Mouse (Mus musculus) lung, embryonic 15.5 days (tissue): ENCODE results near the gene Comt. TPM values are rescaled to one million over a fixed set of nuclear protein-coding genes. Genes with fewer than 3 reads are reported as not detected.

Source experiments
- ATAC-seq: fragments of 200-750 bp; cut with Nextera tagmentation; 2 replicates; pipeline ENCODE4 v1.8.0; 2017; ENCODE audit warnings: moderate number of reproducible peaks, borderline replicate concordance; ENCODE audit not compliant: low FRiP score, low TSS enrichment; ENCODE audit errors: extremely low read depth
- H3K27ac ChIP-seq: fragments of 300-500 bp; sonication (generic); 2 replicates; pipeline ENCODE4 v1.5.1; 2015; ENCODE audit warnings: moderate library complexity, mild to moderate bottlenecking, inconsistent platforms
- H3K27me3 ChIP-seq: fragments of 300-500 bp; sonication (generic); 2 replicates; pipeline ENCODE4 v1.6.1; 2015; ENCODE audit warnings: inconsistent platforms
- H3K36me3 ChIP-seq: fragments of 300-500 bp; sonication (generic); 2 replicates; pipeline ENCODE4 v1.6.1; 2015; ENCODE audit warnings: inconsistent platforms
- H3K4me1 ChIP-seq: fragments of 300-500 bp; sonication (generic); 2 replicates; pipeline ENCODE4 v1.6.1; 2015; ENCODE audit warnings: inconsistent platforms
- H3K4me2 ChIP-seq: fragments of 300-500 bp; sonication (generic); 2 replicates; pipeline ENCODE4 v1.6.1; 2015; ENCODE audit warnings: inconsistent platforms, mild to moderate bottlenecking, moderate library complexity
- H3K4me3 ChIP-seq: fragments of 300-500 bp; sonication (generic); 2 replicates; pipeline ENCODE4 v1.5.1; 2015; ENCODE audit warnings: mild to moderate bottlenecking, inconsistent platforms
- H3K9ac ChIP-seq: fragments of 300-500 bp; sonication (generic); 2 replicates; pipeline ENCODE4 v1.6.1; 2015; ENCODE audit warnings: inconsistent platforms
- H3K9me3 ChIP-seq: fragments of 300-500 bp; sonication (generic); 2 replicates; pipeline ENCODE4 v1.6.1; 2016; ENCODE audit warnings: inconsistent platforms
- WGBS: fragments of 180-500 bp; shearing (Covaris S2); methylation state at CpG from one replicate; pipeline ENCODE4 v1.1.7; 2015; 5-methylcytosine and 5-hydroxymethylcytosine counted together
- polyA plus RNA-seq: library from polyadenylated mRNA; unstranded; fragments of >200 nt; fragmentation: Nextera tagmentation; extraction: Ambion mirVana; gene quantifications from 2 replicates; pipeline ENCODE4 v1.2.1, GENCODE M21; 2015

The Comt gene
- polyA plus RNA-seq, 1 experiment from 2014 or later: 122 TPM

GRCm38 (mm10) chr16:18430641-18431212 lies 4.1 kb upstream of the Comt start:
- 71% methylated on average over 8 of the region's 8 CpGs for WGBS
- H3K27me3 ChIP-seq: no peaks in the 10 kb centered on the region
- H3K4me1 ChIP-seq: peaks cover 12% of the 10 kb centered on the region
- ATAC-seq: no peak
- H3K27ac ChIP-seq: no peak overlapping the region
- no peak overlapping the region for H3K9ac ChIP-seq
- no peaks in the 10 kb centered on the region for H3K9me3 ChIP-seq
- H3K4me2 ChIP-seq: no peak overlapping the region
- H3K4me3 ChIP-seq: no peak overlapping the region
- H3K36me3 ChIP-seq: 0 out of 2 replicates have a peak, but pooled peaks cover 3% of the 10 kb centered on the region

GRCm38 (mm10) chr16:18429641-18430040 lies 3.0 kb upstream of the Comt start:
- H3K27ac ChIP-seq: no peak overlapping the region
- H3K4me1 ChIP-seq: peaks cover 21% of the 10 kb centered on the region
- WGBS: 86% methylated on average over 8 of the region's 8 CpGs
- H3K4me2 ChIP-seq: no peak overlapping the region
- H3K36me3 ChIP-seq: no peaks in the 10 kb centered on the region
- H3K9ac ChIP-seq: no peak overlapping the region
- H3K9me3 ChIP-seq: no peaks in the 10 kb centered on the region
- no peak for ATAC-seq
- no peaks in the 10 kb centered on the region for H3K27me3 ChIP-seq
- no peak overlapping the region for H3K4me3 ChIP-seq

GRCm38 (mm10) chr16:18428516-18429042 lies 1.9 kb upstream of the Comt start:
- WGBS: 82% methylated on average over 7 of the region's 7 CpGs
- Histone ChIP-seq H3K9me3 (no peaks in the 10 kb centered on the region), H3K4me3 (no peak overlapping the region)

GRCm38 (mm10) chr16:18428011-18428515 lies 1.4 kb upstream of the Comt start:
- H3K27me3 ChIP-seq: no peaks in the 10 kb centered on the region
- no peaks in the 10 kb centered on the region for H3K9me3 ChIP-seq
- H3K4me3 ChIP-seq: no peak overlapping the region
- H3K9ac ChIP-seq: no peak overlapping the region
- ATAC-seq: no peak
- H3K4me1 ChIP-seq: peaks cover 34% of the 10 kb centered on the region
- no peak overlapping the region for H3K4me2 ChIP-seq
- no peak overlapping the region for H3K27ac ChIP-seq
- 0 out of 2 replicates have a peak, but pooled peaks cover 1% of the 10 kb centered on the region for H3K36me3 ChIP-seq
- WGBS: 75% methylated on average over 5 of the region's 5 CpGs

More at GRCm38 (mm10) chr16:18428516-18429042, 1.9 kb upstream of the Comt start:
- Histone ChIP-seq H3K4me2 (no peak overlapping the region), H3K27ac (no peak overlapping the region), H3K27me3 (no peaks in the 10 kb centered on the region), H3K9ac (no peak overlapping the region), H3K36me3 (no peaks in the 10 kb centered on the region), H3K4me1 (peaks cover 31% of the 10 kb centered on the region)
- no peak for ATAC-seq

- peak; percentile 84 for ATAC-seq
- peak within 1 kb of the TSS; percentile 75 for H3K4me2 ChIP-seq
- under 1% methylated on average over 52 of the region's 52 CpGs for WGBS
Measured at GRCm38 (mm10) chr16:18426215-18426791, 349 bp downstream of the Comt start, which contains the start of gene Txnrd2. Txnrd2 (plus strand) TSS chr16:18426384.

GRCm38 (mm10) chr16:18425475-18426214 lies 1.0 kb downstream of the Comt start:
- WGBS: 12% methylated on average over 10 of the region's 10 CpGs
- H3K27ac ChIP-seq: peak overlapping the region; percentile 84
- peak; percentile 21 for ATAC-seq

More at GRCm38 (mm10) chr16:18426215-18426791, 349 bp downstream of the Comt start, which contains the start of gene Txnrd2:
- no peaks in the 10 kb centered on the region for H3K27me3 ChIP-seq
- H3K9me3 ChIP-seq: no peaks in the 10 kb centered on the region
- peak within 1 kb of the TSS; percentile 87 for H3K4me3 ChIP-seq
- peaks cover 34% of the 10 kb centered on the region for H3K4me1 ChIP-seq
- H3K27ac ChIP-seq: peak within 1 kb of the TSS; percentile 84
- H3K9ac ChIP-seq: peak within 1 kb of the TSS; percentile 87
- 0 out of 2 replicates have a peak, but pooled peaks cover 11% of the 10 kb centered on the region for H3K36me3 ChIP-seq

GRCm38 (mm10) chr16:18424364-18425045 lies 2.1 kb downstream of the Comt start:
- H3K27ac ChIP-seq: peak overlapping the region; percentile 20; the same call in 1 of the 2 replicates

More at GRCm38 (mm10) chr16:18425475-18426214, 1.0 kb downstream of the Comt start:
- Histone ChIP-seq H3K4me2 (peak overlapping the region; percentile 75), H3K36me3 (peaks cover 13% of the 10 kb centered on the region; the same call in 1 of the 2 replicates), H3K27me3 (no peaks in the 10 kb centered on the region), H3K9ac (peak overlapping the region; percentile 87), H3K4me3 (peak overlapping the region; percentile 87), H3K9me3 (no peaks in the 10 kb centered on the region), H3K4me1 (peaks cover 36% of the 10 kb centered on the region)

GRCm38 (mm10) chr16:18423915-18424265 lies 2.8 kb downstream of the Comt start:
- Histone ChIP-seq H3K4me3 (no peak overlapping the region), H3K4me2 (peak overlapping the region; percentile 75; the same call in 1 of the 2 replicates), H3K9ac (no peak overlapping the region), H3K36me3 (peaks cover 14% of the 10 kb centered on the region; the same call in 1 of the 2 replicates), H3K27me3 (no peaks in the 10 kb centered on the region), H3K27ac (peak overlapping the region; percentile 68), H3K9me3 (no peaks in the 10 kb centered on the region), H3K4me1 (peaks cover 38% of the 10 kb centered on the region)
- no peak for ATAC-seq
- 70% methylated on average over 5 of the region's 5 CpGs for WGBS

More at GRCm38 (mm10) chr16:18424364-18425045, 2.1 kb downstream of the Comt start:
- Histone ChIP-seq H3K4me2 (peak overlapping the region; percentile 75), H3K4me3 (no peak overlapping the region), H3K9ac (peak overlapping the region; percentile 17; the same call in 1 of the 2 replicates), H3K4me1 (peaks cover 38% of the 10 kb centered on the region), H3K27me3 (no peaks in the 10 kb centered on the region), H3K9me3 (no peaks in the 10 kb centered on the region), H3K36me3 (peaks cover 14% of the 10 kb centered on the region; the same call in 1 of the 2 replicates)
- no peak for ATAC-seq
- 69% methylated on average over 11 of the region's 11 CpGs for WGBS

GRCm38 (mm10) chr16:18423203-18423914 lies 3.3 kb downstream of the Comt start:
- no peak overlapping the region for H3K4me3 ChIP-seq
- 65% methylated on average over 7 of the region's 7 CpGs for WGBS
- no peaks in the 10 kb centered on the region for H3K9me3 ChIP-seq
- peaks cover 38% of the 10 kb centered on the region for H3K4me1 ChIP-seq
- ATAC-seq: peak; percentile 20; the same call in 1 of the 2 replicates
- peak overlapping the region; percentile 75; the same call in 1 of the 2 replicates for H3K4me2 ChIP-seq
- no peak overlapping the region for H3K9ac ChIP-seq
- H3K27ac ChIP-seq: peak overlapping the region; percentile 68
- no peaks in the 10 kb centered on the region for H3K27me3 ChIP-seq
- H3K36me3 ChIP-seq: peaks cover 14% of the 10 kb centered on the region; the same call in 1 of the 2 replicates

- H3K9ac ChIP-seq: no peak overlapping the region
- WGBS: 73% methylated on average over 3 of the region's 3 CpGs
- ATAC-seq: no peak
- H3K27ac ChIP-seq: no peak overlapping the region
- peaks cover 14% of the 10 kb centered on the region; the same call in 1 of the 2 replicates for H3K36me3 ChIP-seq
- H3K4me2 ChIP-seq: no peak overlapping the region
- peaks cover 38% of the 10 kb centered on the region for H3K4me1 ChIP-seq
- H3K4me3 ChIP-seq: no peak overlapping the region
- H3K9me3 ChIP-seq: no peaks in the 10 kb centered on the region
- H3K27me3 ChIP-seq: no peaks in the 10 kb centered on the region
Measured at GRCm38 (mm10) chr16:18420571-18420970, 6.1 kb downstream of the Comt start.
